Mouse (Mus musculus): ENCODE data around the gene Tbx2. TPM values are rescaled to one million over a fixed set of nuclear protein-coding genes. Genes with fewer than 3 reads are reported as not detected.

Tbx2 gene
- total and polyA plus RNA-seq, 3 experiments, result 0.01 TPM; not detected in 2

GRCm38 (mm10) chr11:85823181-85823580, 9.2 kb upstream of the Tbx2 start (continued):
- TF ChIP-seq CTCF (IDR thresholded peaks at IDR 0.05 in 2 of 3, conservative IDR thresholded peaks at IDR 0.05 in 1 of 3; ENCODE audit: control insufficient read depth in 1 of 3, insufficient read depth in 1 of 3, low read depth in 2 of 3, low read length in 3 of 3, poor library complexity in 1 of 3, severe bottlenecking in 1 of 3), result peak; percentile 81 to 99 (median 96)
- TF ChIP-seq RCOR1 (IDR thresholded peaks at IDR 0.05; ENCODE audit: low read depth, low read length), result no peak
- TF ChIP-seq ETS1 (IDR thresholded peaks at IDR 0.05; ENCODE audit: low read depth, low read length), result no peak
- no peak for TF ChIP-seq SIN3A (IDR thresholded peaks at IDR 0.05; ENCODE audit: low read length)
- TF ChIP-seq MYB (IDR thresholded peaks at IDR 0.05; ENCODE audit: low read depth, low read length), result no peak
- no peak for TF ChIP-seq UBTF (IDR thresholded peaks at IDR 0.05; ENCODE audit: borderline replicate concordance, insufficient read depth, low read depth, low read length)
- TF ChIP-seq GABPA (IDR thresholded peaks at IDR 0.05; ENCODE audit: low read depth, low read length), result no peak
- peak; percentile 31; the same call in 1 of the 2 replicates for TF ChIP-seq NRF1 (IDR thresholded peaks at IDR 0.05; ENCODE audit: insufficient read depth, low read depth, low read length, poor library complexity, severe bottlenecking)
- TF ChIP-seq HCFC1 (IDR thresholded peaks at IDR 0.05; ENCODE audit: low read depth, low read length), result 0 out of 2 replicates have a peak, but pooled peaks have one; percentile 29
- TF ChIP-seq ZC3H11A (IDR thresholded peaks at IDR 0.05; ENCODE audit: low read depth, low read length), result peak; percentile 84
- TF ChIP-seq MAFK (IDR thresholded peaks at IDR 0.05; ENCODE audit: borderline replicate concordance, low read depth, low read length), result no peak
- TF ChIP-seq MYC (IDR thresholded peaks at IDR 0.05; ENCODE audit: low read depth, low read length), result no peak

DNA sequence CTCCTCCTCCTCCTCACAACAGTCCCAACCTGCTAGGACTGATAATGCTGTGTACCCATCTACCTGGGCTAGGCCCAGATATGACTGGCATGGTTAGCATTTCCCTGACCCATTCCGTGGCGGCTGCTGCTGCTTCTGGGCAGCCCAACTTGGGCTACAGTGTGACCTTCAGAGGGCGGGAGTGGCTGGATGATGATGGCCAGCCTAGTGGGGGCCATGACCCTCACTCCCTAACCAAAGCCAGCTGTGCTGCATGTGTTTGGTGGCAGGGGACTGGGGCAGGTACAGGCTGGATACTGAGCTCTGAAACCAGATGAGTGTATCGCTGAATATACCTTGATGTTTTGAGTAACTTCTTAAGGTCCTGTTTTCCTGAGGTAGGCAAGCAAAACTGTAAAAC, 8.6 kb upstream of the Tbx2 start:
- Histone ChIP-seq H3K4me1 (ENCODE audit: control insufficient read depth in 1 of 2, insufficient read depth in 2 of 2, low read length in 2 of 2) (peaks cover 0 to 7% of the 10 kb centered on the region in 2 experiments; a peak in 1 of 4 replicates), H3K9ac (ENCODE audit: control insufficient read depth, low read depth, low read length, poor library complexity, severe bottlenecking) (no peak overlapping the region), H3K79me2 (ENCODE audit: control insufficient read depth, insufficient read depth, low read length, poor library complexity) (no peaks in the 10 kb centered on the region), H3K27me3 (ENCODE audit: control insufficient read depth in 1 of 2, insufficient read depth in 2 of 2, low read length in 2 of 2) (no peaks in the 10 kb centered on the region), H3K27ac (ENCODE audit: control insufficient read depth, low read depth, low read length) (no peak overlapping the region), H3K9me3 (replicated peaks; ENCODE audit: insufficient read depth, low read length) (no peaks in the 10 kb centered on the region), H3K36me3 (ENCODE audit: control insufficient read depth in 1 of 2, insufficient read depth in 2 of 2, low read length in 2 of 2) (no peaks in the 10 kb centered on the region), H3K4me3 (ENCODE audit: control insufficient read depth in 1 of 2, insufficient read depth in 1 of 2, low read depth in 2 of 2, low read length in 2 of 2) (no peak overlapping the region)
- DNase-seq (ENCODE audit: low read depth, low spot score), result no peak
- TF ChIP-seq RCOR1 (IDR thresholded peaks at IDR 0.05; ENCODE audit: low read depth, low read length), result no peak
- TF ChIP-seq MEF2A (IDR thresholded peaks at IDR 0.05; ENCODE audit: extremely low read depth, insufficient replicate concordance, low read depth, low read length, poor library complexity, severe bottlenecking), result no peak
- TF ChIP-seq NELFE (IDR thresholded peaks at IDR 0.05; ENCODE audit: low read depth, low read length), result no peak
- no peak for TF ChIP-seq USF1 (IDR thresholded peaks at IDR 0.05; ENCODE audit: low read depth, low read length)
- TF ChIP-seq ELF1 (IDR thresholded peaks at IDR 0.05; ENCODE audit: low read depth, low read length), result no peak
- no peak for TF ChIP-seq CHD2 (IDR thresholded peaks at IDR 0.05; ENCODE audit: low read length)
- no peak for TF ChIP-seq ZKSCAN1 (IDR thresholded peaks at IDR 0.05; ENCODE audit: low read depth, low read length)
- TF ChIP-seq BHLHE40 (IDR thresholded peaks at IDR 0.05; ENCODE audit: borderline replicate concordance, low read depth, low read length), result no peak
- no peak for TF ChIP-seq ETS1 (IDR thresholded peaks at IDR 0.05; ENCODE audit: low read depth, low read length)
- no peak for TF ChIP-seq EP300 (IDR thresholded peaks at IDR 0.05; ENCODE audit: low read depth in 1 of 2, low read length in 2 of 2)
- TF ChIP-seq E2F4 (IDR thresholded peaks at IDR 0.05; ENCODE audit: borderline replicate concordance, low read depth, low read length), result no peak
- TF ChIP-seq CHD1 (IDR thresholded peaks at IDR 0.05; ENCODE audit: low read depth, low read length), result no peak
- TF ChIP-seq POLR2A (IDR thresholded peaks at IDR 0.05; ENCODE audit: control insufficient read depth in 1 of 2, insufficient read depth in 1 of 2, low read depth in 1 of 2, low read length in 2 of 2, poor library complexity in 1 of 2), result no peak
- TF ChIP-seq USF2 (IDR thresholded peaks at IDR 0.05; ENCODE audit: borderline replicate concordance in 1 of 2, insufficient read depth in 1 of 2, low read depth in 1 of 2, low read length in 2 of 2), result no peak
- TF ChIP-seq RAD21 (IDR thresholded peaks at IDR 0.05; ENCODE audit: low read depth, low read length), result no peak
- no peak for TF ChIP-seq ZC3H11A (IDR thresholded peaks at IDR 0.05; ENCODE audit: low read depth, low read length)
- no peak for TF ChIP-seq ZNF384 (IDR thresholded peaks at IDR 0.05; ENCODE audit: low read depth, low read length)
- TF ChIP-seq NRF1 (IDR thresholded peaks at IDR 0.05; ENCODE audit: insufficient read depth, low read depth, low read length, poor library complexity, severe bottlenecking), result no peak
- TF ChIP-seq CTCF (IDR thresholded peaks at IDR 0.05 in 2 of 3, conservative IDR thresholded peaks at IDR 0.05 in 1 of 3; ENCODE audit: control insufficient read depth in 1 of 3, insufficient read depth in 1 of 3, low read depth in 2 of 3, low read length in 3 of 3, poor library complexity in 1 of 3, severe bottlenecking in 1 of 3), result no peak

Measured in MEL (cell line).